Mouse (Mus musculus): ENCODE data around the gene Lcn11. TPM values are rescaled to one million over a fixed set of nuclear protein-coding genes. Genes with fewer than 3 reads are reported as not detected.
"Not testable (repeated sequence)": the region's sequence is repeated elsewhere in the genome, so short reads cannot be mapped to it uniquely, and the experiment has no call there.

Lcn11 gene
- not detected for total RNA-seq (2021)
- long read RNA-seq, experiment 1: 0 reads
- long read RNA-seq, experiment 2: 0 reads

- no peak for DNase-seq
Measured at GRCm38 (mm10) chr2:25776717-25777116, at the start of gene Lcn11. Gene Lcn11, plus strand, starts transcription at chr2:25777017.

- no peak for DNase-seq
Measured at GRCm38 (mm10) chr2:25733199-25733930, 43.5 kb upstream of the Lcn11 start.

GRCm38 (mm10) chr2:25736709-25737108, 40.1 kb upstream of the Lcn11 start, which contains the start of gene Obp2b:
Gene Obp2b, plus strand, starts transcription at chr2:25737009.
- not testable (repeated sequence) for DNase-seq

GRCm38 (mm10) chr2:25741671-25742070, 35.1 kb upstream of the Lcn11 start:
- no peak for DNase-seq

- no peak for DNase-seq
Measured at GRCm38 (mm10) chr2:25754201-25754600, 22.6 kb upstream of the Lcn11 start.

- no peak for DNase-seq
Measured at GRCm38 (mm10) chr2:25758064-25758625, 18.7 kb upstream of the Lcn11 start.

- DNase-seq: no peak
Measured at GRCm38 (mm10) chr2:25765269-25765668, 11.5 kb upstream of the Lcn11 start, which contains the start of gene Lcn3. Gene Lcn3, plus strand, starts transcription at chr2:25765569.

GRCm38 (mm10) chr2:25767764-25768163, 9.1 kb upstream of the Lcn11 start:
- DNase-seq: no peak

GRCm38 (mm10) chr2:25773507-25773906, 3.3 kb upstream of the Lcn11 start:
- DNase-seq: no peak

- DNase-seq: no peak
Measured at GRCm38 (mm10) chr2:25774640-25775039, 2.2 kb upstream of the Lcn11 start.

- no peak for DNase-seq
Measured at GRCm38 (mm10) chr2:25775991-25776390, 826 bp upstream of the Lcn11 start.

GRCm38 (mm10) chr2:25779076-25779475, 2.3 kb downstream of the Lcn11 start:
- DNase-seq: no peak

GRCm38 (mm10) chr2:25780921-25781320, 4.1 kb downstream of the Lcn11 start:
- DNase-seq: no peak

- no peak for DNase-seq
Measured at GRCm38 (mm10) chr2:25781957-25782356, 5.1 kb downstream of the Lcn11 start, which contains the start of gene Gm13539. Gene Gm13539, plus strand, starts transcription at chr2:25782257.

GRCm38 (mm10) chr2:25785573-25786322, 8.9 kb downstream of the Lcn11 start:
- DNase-seq: no peak

- DNase-seq: no peak
Measured at GRCm38 (mm10) chr2:25789092-25789491, 12.3 kb downstream of the Lcn11 start.

- no peak for DNase-seq
Measured at GRCm38 (mm10) chr2:25797635-25798034, 20.8 kb downstream of the Lcn11 start.

GRCm38 (mm10) chr2:25798065-25798464, 21.2 kb downstream of the Lcn11 start:
- no peak for DNase-seq

GRCm38 (mm10) chr2:25811711-25812110, 34.9 kb downstream of the Lcn11 start:
- DNase-seq: no peak

GRCm38 (mm10) chr2:25813364-25813763, 36.5 kb downstream of the Lcn11 start:
- no peak for DNase-seq

GRCm38 (mm10) chr2:25815748-25816147, 38.9 kb downstream of the Lcn11 start, which contains the start of gene Glt6d1:
Gene Glt6d1, minus strand, starts transcription at chr2:25815848.
- DNase-seq: not testable (repeated sequence)

GRCm38 (mm10) chr2:25822806-25823205, 46.0 kb downstream of the Lcn11 start, which contains the start of gene Lcn9:
Gene Lcn9, plus strand, starts transcription at chr2:25823153.
- DNase-seq: peak; percentile 34

- DNase-seq: no peak
Measured at GRCm38 (mm10) chr2:25824751-25825150, 47.9 kb downstream of the Lcn11 start.

All from gastrocnemius, postnatal 10 days (tissue).